Mouse (Mus musculus): Measurements from ENCODE around the gene Pan2.

- TF ChIP-seq GATA1 (IDR thresholded peaks at IDR 0.05; ENCODE audit: low read length) = no peak
- no peak for TF ChIP-seq TAL1 (IDR thresholded peaks at IDR 0.05; ENCODE audit: low read length)
Observed at GRCm38 (mm10) chr10:128315578-128315977, 12.4 kb downstream of the Pan2 start.

Measured in erythroblast, embryonic 14.5 days (primary cell).